Mouse (Mus musculus): ENCODE results near the gene Slc26a10.

DNA sequence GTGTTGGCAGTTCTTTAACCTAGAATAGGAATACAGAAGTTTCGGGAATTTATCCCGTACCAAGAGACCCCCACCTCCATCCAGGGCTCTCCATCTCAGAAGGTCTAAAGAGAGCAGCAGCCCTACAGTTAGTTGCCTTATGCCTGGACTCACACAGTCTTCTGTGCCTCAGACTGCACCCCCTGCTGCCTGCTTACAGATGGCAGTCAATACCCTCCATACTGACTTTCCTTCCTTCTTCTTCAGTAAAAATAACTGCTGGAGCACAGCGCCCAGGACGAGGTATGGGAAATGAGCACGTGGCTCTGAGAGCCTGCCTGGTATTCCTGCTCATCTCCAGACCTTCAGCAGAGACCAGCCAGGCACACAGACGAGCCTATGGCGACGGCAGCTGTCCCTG lies 19.8 kb upstream of the Slc26a10 start:
- TF ChIP-seq CTCF (IDR thresholded peaks at IDR 0.05; ENCODE audit: borderline replicate concordance, extremely low read depth, insufficient read depth, insufficient read length) = peak; percentile 14; the same call in 1 of the 2 replicates
- no peak for TF ChIP-seq POLR2A (IDR thresholded peaks at IDR 0.05; ENCODE audit: borderline replicate concordance, extremely low read depth, insufficient read depth, insufficient read length, poor library complexity, severe bottlenecking)
